Mouse (Mus musculus) heart, postnatal 0 days (tissue): ENCODE data around the gene Emid1. TPM values are rescaled to one million over a fixed set of nuclear protein-coding genes. Genes with fewer than 3 reads are reported as not detected.

ENCODE experiments used
- ATAC-seq: fragments of 200-750 bp; cut with Nextera tagmentation; 2 replicates; pipeline ENCODE4 v1.8.0; 2017; ENCODE audit warnings: low read depth, moderate number of reproducible peaks, moderate library complexity; ENCODE audit not compliant: insufficient read depth
- DNase-seq: peaks from one replicate; pipeline ENCODE4 v3.0.0-alpha.2; 2016; ENCODE audit warnings: low spot score
- H3K27ac ChIP-seq: fragments of 300-500 bp; sonication (generic); 2 replicates; pipeline ENCODE4 v1.5.1; 2014; ENCODE audit warnings: low read depth, mild to moderate bottlenecking
- H3K27me3 ChIP-seq: fragments of 300-500 bp; sonication (generic); 2 replicates; pipeline ENCODE4 v1.6.1; 2014; ENCODE audit warnings: low read length, mixed read lengths; ENCODE audit not compliant: control insufficient read depth, insufficient read depth
- H3K36me3 ChIP-seq: fragments of 300-500 bp; sonication (generic); replicated peaks from 2 replicates; pipeline ENCODE4 v1.6.1; 2014; ENCODE audit warnings: low read length, mixed read lengths; ENCODE audit not compliant: control insufficient read depth, insufficient read depth
- H3K4me1 ChIP-seq: fragments of 300-500 bp; sonication (generic); 2 replicates; pipeline ENCODE4 v1.6.1; 2014; ENCODE audit warnings: antibody characterized with exemption; ENCODE audit not compliant: control insufficient read depth, insufficient read depth
- H3K4me2 ChIP-seq: fragments of 300-500 bp; sonication (generic); 2 replicates; pipeline ENCODE4 v1.6.1; 2014; ENCODE audit warnings: low read depth, mild to moderate bottlenecking, low read length, moderate library complexity
- H3K4me3 ChIP-seq: fragments of 300-500 bp; sonication (generic); 2 replicates; pipeline ENCODE4 v1.5.1; 2014; ENCODE audit warnings: low read depth, low read length
- H3K9ac ChIP-seq: fragments of 300-500 bp; sonication (generic); replicated peaks from 2 replicates; pipeline ENCODE4 v1.6.1; 2014; ENCODE audit warnings: low read depth, low read length, mixed read lengths
- H3K9me3 ChIP-seq: fragments of 300-500 bp; sonication (generic); replicated peaks from 2 replicates; pipeline ENCODE4 v1.6.1; 2016; ENCODE audit warnings: low read length; ENCODE audit not compliant: control insufficient read depth
- CTCF ChIP-seq: IDR thresholded peaks from 2 replicates; pipeline ENCODE4 v1.5.1; 2016; ENCODE audit warnings: antibody characterized with exemption, control low read depth, low read depth
- EP300 ChIP-seq: IDR thresholded peaks from 2 replicates; pipeline ENCODE4 v1.6.1; 2016; ENCODE audit warnings: antibody characterized with exemption, low read depth
- WGBS: fragments of 180-500 bp; shearing (Covaris S2); extraction: QIAGEN DNeasy Blood & Tissue Kit; methylation state at CpG from one replicate; pipeline ENCODE4 v1.1.7; 2014; 5-methylcytosine and 5-hydroxymethylcytosine counted together
- polyA plus RNA-seq: library from polyadenylated mRNA; unstranded; fragments of >200 nt; fragmentation: Nextera tagmentation; extraction: Ambion mirVana; gene quantifications from 2 replicates; pipeline ENCODE4 v1.2.1, GENCODE M21; 2015
- total RNA-seq: library from RNA; depleted of rRNA; stranded (reverse); fragments of >200 nt; gene quantifications from 2 replicates; pipeline ENCODE4 v1.2.3, GENCODE M21; 2014; ENCODE audit warnings: low replicate concordance; rRNA removed

The Emid1 gene
- 1.7 and 8.5 TPM in 2 replicates for total RNA-seq
- polyA plus RNA-seq = 4.4 and 5.8 TPM in 2 replicates

GRCm38 (mm10) chr11:5151680-5152337 is at the start of gene Emid1:
Gene Emid1 (minus strand): TSS chr11:5152257.
- ATAC-seq = peak; percentile 29; the same call in 1 of the 2 replicates
- Histone ChIP-seq H3K9ac (peak within 1 kb of the TSS; percentile 56), H3K36me3 (no peaks in the 10 kb centered on the region), H3K27me3 (peaks cover 19% of the 10 kb centered on the region; the same call in 1 of the 2 replicates), H3K4me1 (no peaks in the 10 kb centered on the region), H3K4me2 (peak within 1 kb of the TSS; percentile 77), H3K27ac (peak within 1 kb of the TSS; percentile 22; the same call in 1 of the 2 replicates), H3K9me3 (no peaks in the 10 kb centered on the region), H3K4me3 (peak within 1 kb of the TSS; percentile 51)
- TF ChIP-seq CTCF (no peak), EP300 (no peak)
- no peak for DNase-seq
- 2% methylated on average over 40 of the region's 53 CpGs for WGBS

GRCm38 (mm10) chr11:5199879-5200278 is 47.8 kb upstream of the Emid1 start:
- TF ChIP-seq EP300 = no peak
- TF ChIP-seq CTCF = no peak
- Histone ChIP-seq H3K4me1 (no peaks in the 10 kb centered on the region), H3K4me2 (no peak overlapping the region), H3K27ac (no peak overlapping the region), H3K9ac (no peak overlapping the region), H3K4me3 (no peak overlapping the region), H3K9me3 (no peaks in the 10 kb centered on the region), H3K36me3 (peaks cover 78% of the 10 kb centered on the region), H3K27me3 (no peaks in the 10 kb centered on the region)
- 60% methylated on average over 2 of the region's 2 CpGs for WGBS
- ATAC-seq (no peak), DNase-seq (no peak)

GRCm38 (mm10) chr11:5197068-5197467 is 45.0 kb upstream of the Emid1 start:
- Histone ChIP-seq H3K4me1 (peaks cover 11% of the 10 kb centered on the region; the same call in 1 of the 2 replicates), H3K4me3 (no peak overlapping the region), H3K9ac (no peak overlapping the region), H3K9me3 (no peaks in the 10 kb centered on the region), H3K4me2 (no peak overlapping the region), H3K27me3 (no peaks in the 10 kb centered on the region), H3K27ac (no peak overlapping the region), H3K36me3 (peaks cover 61% of the 10 kb centered on the region)
- WGBS = 49% methylated on average over 5 of the region's 5 CpGs
- TF ChIP-seq CTCF (no peak), EP300 (no peak)
- ATAC-seq = peak; percentile 67
- DNase-seq = no peak

- H3K4me3 ChIP-seq = no peak overlapping the region
- no peak overlapping the region for H3K9ac ChIP-seq
- no peak for TF ChIP-seq CTCF
- DNase-seq = no peak
- peaks cover 56% of the 10 kb centered on the region for H3K36me3 ChIP-seq
- no peaks in the 10 kb centered on the region for H3K9me3 ChIP-seq
- peaks cover 16% of the 10 kb centered on the region; the same call in 1 of the 2 replicates for H3K4me1 ChIP-seq
- no peak for ATAC-seq
- no peak overlapping the region for H3K4me2 ChIP-seq
- 72% methylated on average over 7 of the region's 7 CpGs for WGBS
- H3K27ac ChIP-seq = no peak overlapping the region
- no peaks in the 10 kb centered on the region for H3K27me3 ChIP-seq
These were observed 44.5 kb upstream of the Emid1 start for GRCm38 (mm10) chr11:5196583-5196982.

GRCm38 (mm10) chr11:5193576-5193881 is 41.5 kb upstream of the Emid1 start:
- WGBS = 23% methylated on average over 1 of the region's 1 CpGs
- Histone ChIP-seq H3K4me3 (no peak overlapping the region), H3K36me3 (peaks cover 35% of the 10 kb centered on the region), H3K27me3 (no peaks in the 10 kb centered on the region), H3K27ac (peak overlapping the region; percentile 46), H3K9me3 (no peaks in the 10 kb centered on the region), H3K4me2 (no peak overlapping the region), H3K4me1 (peaks cover 24% of the 10 kb centered on the region), H3K9ac (no peak overlapping the region)
- peak; percentile 42 for DNase-seq
- ATAC-seq = peak; percentile 37; the same call in 1 of the 2 replicates
- no peak for TF ChIP-seq CTCF
- TF ChIP-seq EP300 = no peak
